Mouse (Mus musculus) cerebellum, adult 2 months (tissue): ENCODE results near the gene Brip1.

Experiments
- CTCF ChIP-seq: fragments of 200-500 bp; IDR thresholded peaks from 2 replicates; pipeline ENCODE4 v1.5.1; 2011; ENCODE audit warnings: low read depth, mild to moderate bottlenecking, control low read depth, low read length, moderate library complexity, borderline replicate concordance; ENCODE audit not compliant: insufficient read depth
- POLR2A ChIP-seq: fragments of 200-500 bp; IDR thresholded peaks from 2 replicates; pipeline ENCODE4 v1.6.1; 2011; ENCODE audit warnings: low read length, control low read depth, borderline replicate concordance; ENCODE audit not compliant: insufficient read depth

DNA sequence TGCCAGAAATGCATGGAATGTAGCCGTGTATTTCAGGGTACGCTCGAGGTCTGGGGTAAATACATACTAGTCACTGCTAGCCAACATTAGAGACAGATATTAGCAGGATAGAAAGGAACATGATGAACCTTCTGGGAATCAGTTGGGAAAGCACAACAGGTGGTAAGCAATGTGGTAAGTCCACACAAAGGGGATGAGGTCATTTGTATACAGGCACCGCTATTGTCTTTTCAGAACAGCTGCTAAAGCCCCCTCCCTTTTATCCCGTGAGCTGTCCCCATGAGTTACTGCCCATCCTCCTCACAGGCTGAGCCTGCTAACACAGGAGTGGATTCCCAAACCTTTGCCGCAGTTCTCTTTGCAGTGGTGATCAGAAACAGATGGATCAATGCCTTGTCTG lies 149.6 kb downstream of the Brip1 start:
- TF ChIP-seq POLR2A (no peak), CTCF (no peak)
